Mouse (Mus musculus): ENCODE measurements around the gene Maml3.
A peak's percentile ranks its signal among the peaks of the same experiment; 100 is the strongest.

Maml3 gene

GRCm38 (mm10) chr3:52090230-52090873 lies 14.5 kb downstream of the Maml3 start:
- DNase-seq (ENCODE audit: low read depth, low spot score) = no peak

GRCm38 (mm10) chr3:52088458-52089341 lies 16.2 kb downstream of the Maml3 start:
- no peak for DNase-seq (ENCODE audit: low read depth, low spot score)

GRCm38 (mm10) chr3:52087636-52088280 lies 17.1 kb downstream of the Maml3 start:
- DNase-seq (ENCODE audit: low read depth, low spot score) = no peak

GRCm38 (mm10) chr3:52078763-52079162 lies 26.1 kb downstream of the Maml3 start:
- DNase-seq (ENCODE audit: low read depth, low spot score) = no peak

GRCm38 (mm10) chr3:52073959-52074358 lies 30.9 kb downstream of the Maml3 start:
- DNase-seq (ENCODE audit: low read depth, low spot score) = no peak

GRCm38 (mm10) chr3:52071996-52072395 lies 32.9 kb downstream of the Maml3 start:
- no peak for DNase-seq (ENCODE audit: low read depth, low spot score)

- DNase-seq (ENCODE audit: low read depth, low spot score) = no peak
Observed at GRCm38 (mm10) chr3:52070163-52070478, 34.8 kb downstream of the Maml3 start.

GRCm38 (mm10) chr3:52069304-52070162 lies 35.3 kb downstream of the Maml3 start:
- no peak for DNase-seq (ENCODE audit: low read depth, low spot score)

- DNase-seq (ENCODE audit: low read depth, low spot score) = no peak
Observed at GRCm38 (mm10) chr3:52068885-52069284, 36.0 kb downstream of the Maml3 start.

- DNase-seq (ENCODE audit: low read depth, low spot score) = no peak
Observed at GRCm38 (mm10) chr3:52067181-52067580, 37.7 kb downstream of the Maml3 start.

GRCm38 (mm10) chr3:52066142-52066541 lies 38.7 kb downstream of the Maml3 start:
- DNase-seq (ENCODE audit: low read depth, low spot score) = no peak

- DNase-seq (ENCODE audit: low read depth, low spot score) = no peak
Observed at GRCm38 (mm10) chr3:52063261-52063655, 41.6 kb downstream of the Maml3 start.

GRCm38 (mm10) chr3:52062389-52063260 lies 42.3 kb downstream of the Maml3 start:
- DNase-seq (ENCODE audit: low read depth, low spot score) = no peak

- DNase-seq (ENCODE audit: low read depth, low spot score) = no peak
Observed at GRCm38 (mm10) chr3:52061472-52062388, 43.1 kb downstream of the Maml3 start.

- no peak for DNase-seq (ENCODE audit: low read depth, low spot score)
Observed at GRCm38 (mm10) chr3:52060886-52061285, 44.0 kb downstream of the Maml3 start.

- no peak for DNase-seq (ENCODE audit: low read depth, low spot score)
Observed at GRCm38 (mm10) chr3:52051801-52052200, 53.1 kb downstream of the Maml3 start.

- DNase-seq (ENCODE audit: low read depth, low spot score) = no peak
Observed at GRCm38 (mm10) chr3:52048082-52048481, 56.8 kb downstream of the Maml3 start.

- no peak for DNase-seq (ENCODE audit: low read depth, low spot score)
Observed at GRCm38 (mm10) chr3:52047537-52047936, 57.3 kb downstream of the Maml3 start.

GRCm38 (mm10) chr3:52046895-52047372 lies 57.9 kb downstream of the Maml3 start:
- peak; percentile 4 for DNase-seq (ENCODE audit: low read depth, low spot score)

All from c-Kit-negative CD71-positive TER-119-positive erythroid progenitor cells, embryonic 14.5 days (primary cell).